Mouse (Mus musculus) ES-E14 (cell line): ENCODE data around the gene Dlgap1. TPM values are rescaled to one million over a fixed set of nuclear protein-coding genes. Genes with fewer than 3 reads are reported as not detected.

Experiments used
- DNase-seq: peaks from one replicate; pipeline ENCODE4 v3.0.0-alpha.2; 2013; ENCODE audit warnings: low read depth, low spot score
- H3K27ac ChIP-seq: 2 replicates; pipeline ENCODE4 v1.5.1; 2012; ENCODE audit warnings: low read depth, mild to moderate bottlenecking, low read length, moderate library complexity, mixed read lengths; ENCODE audit not compliant: poor library complexity, insufficient read depth, severe bottlenecking
- H3K36me3 ChIP-seq: 2 replicates; pipeline ENCODE4 v1.6.1; 2012; ENCODE audit warnings: mild to moderate bottlenecking, low read length, moderate library complexity, mixed read lengths; ENCODE audit not compliant: control insufficient read depth, poor library complexity, insufficient read depth, severe bottlenecking
- H3K4me1 ChIP-seq, 2 experiments: fragments of 150-350 bp in 1 of 2; sonication (generic) in 1 of 2; 2 replicates each; pipeline ENCODE4 v1.6.1; 2012; ENCODE audit warnings: low read length in 2 of 2, mild to moderate bottlenecking in 1 of 2, mixed read lengths in 1 of 2; ENCODE audit not compliant: control insufficient read depth in 2 of 2, insufficient read depth in 2 of 2, poor library complexity in 1 of 2
- H3K4me3 ChIP-seq, 2 experiments: fragments of 150-350 bp in 1 of 2; sonication (generic) in 1 of 2; 2 replicates each; pipeline ENCODE4 v1.5.1; 2012; ENCODE audit warnings: low read length in 2 of 2, low read depth in 1 of 2, mild to moderate bottlenecking in 1 of 2, mixed read lengths in 1 of 2; ENCODE audit not compliant: insufficient read depth in 1 of 2, poor library complexity in 1 of 2, severe bottlenecking in 1 of 2
- H3K9ac ChIP-seq: 2 replicates; pipeline ENCODE4 v1.6.1; 2012; ENCODE audit warnings: low read depth, mild to moderate bottlenecking, low read length, mixed read lengths; ENCODE audit not compliant: poor library complexity, insufficient read depth, severe bottlenecking
- H3K9me3 ChIP-seq: fragments of 150-350 bp; sonication (generic); 2 replicates; pipeline ENCODE4 v1.6.1; 2012; ENCODE audit warnings: low read depth, mild to moderate bottlenecking, low read length; ENCODE audit not compliant: control insufficient read depth, insufficient read depth
- CHD2 ChIP-seq: IDR thresholded peaks from 2 replicates; pipeline ENCODE4 v1.6.1; 2014; ENCODE audit warnings: mild to moderate bottlenecking, low read depth, low read length, inconsistent platforms
- HCFC1 ChIP-seq: IDR thresholded peaks from 2 replicates; pipeline ENCODE4 v1.6.1; 2012; ENCODE audit warnings: low read length, inconsistent platforms, borderline replicate concordance; ENCODE audit not compliant: insufficient read depth
- MAFK ChIP-seq: IDR thresholded peaks from 2 replicates; pipeline ENCODE4 v1.6.1; 2014; ENCODE audit warnings: mild to moderate bottlenecking, low read depth, low read length, inconsistent platforms; ENCODE audit not compliant: insufficient read depth
- ZC3H11A ChIP-seq: IDR thresholded peaks from 2 replicates; pipeline ENCODE4 v1.6.1; 2012; ENCODE audit warnings: low read depth, mild to moderate bottlenecking, inconsistent platforms, low read length, borderline replicate concordance
- ZNF384 ChIP-seq: IDR thresholded peaks from 2 replicates; pipeline ENCODE4 v1.6.1; 2012; ENCODE audit warnings: low read depth, low read length, inconsistent platforms
- in situ Hi-C, 2 experiments: fragments of 600-800 bp; cut with MboI; formaldehyde crosslinking; loops; one replicate each; pipeline ENCODE4 v1.15.1; 2025; ENCODE audit warnings: low sequenced_read_pairs in 2 of 2, inconsistent platforms in 1 of 2; ENCODE audit not compliant: unreplicated experiment in 2 of 2
- total RNA-seq: library from RNA; depleted of rRNA; stranded (reverse); fragments of 300-350 nt; gene quantifications from 2 replicates; pipeline ENCODE4 v1.2.3, GENCODE M21; 2012

Dlgap1 gene
- total RNA-seq, 1 experiment, result 0.94 TPM

- peaks cover 40% of the 10 kb centered on the region for H3K36me3 ChIP-seq
- peak overlapping the region in 1 of 2 experiments; percentile 12; a peak in 2 of 4 replicates for H3K4me3 ChIP-seq
These were observed 876.1 kb downstream of the Dlgap1 start for GRCm38 (mm10) chr17:70844971-70845370.

GRCm38 (mm10) chr17:70845543-70845942 is 876.7 kb downstream of the Dlgap1 start:
- DNase-seq, result no peak
- TF ChIP-seq MAFK (no peak), HCFC1 (no peak), ZC3H11A (no peak), CHD2 (no peak), ZNF384 (no peak)
- H3K36me3 ChIP-seq, result peaks cover 42% of the 10 kb centered on the region
- in situ Hi-C loops, result no loop called here
- H3K4me1 ChIP-seq, result peaks cover 10 to 12% of the 10 kb centered on the region in 2 experiments
- H3K4me3 ChIP-seq, result no peak overlapping the region
- no peak overlapping the region for H3K27ac ChIP-seq
- no peaks in the 10 kb centered on the region for H3K9me3 ChIP-seq
- H3K9ac ChIP-seq, result no peak overlapping the region; the same call in 1 of the 2 replicates

More at GRCm38 (mm10) chr17:70844971-70845370, 876.1 kb downstream of the Dlgap1 start:
- TF ChIP-seq ZNF384 (no peak), MAFK (no peak), ZC3H11A (no peak), HCFC1 (no peak), CHD2 (no peak)
- H3K9ac ChIP-seq, result no peak overlapping the region; the same call in 1 of the 2 replicates
- H3K27ac ChIP-seq, result 0 out of 2 replicates have a peak overlapping the region, but pooled peaks have one; percentile 4
- in situ Hi-C loops, result no loop called here
- DNase-seq, result no peak
- H3K9me3 ChIP-seq, result no peaks in the 10 kb centered on the region
- H3K4me1 ChIP-seq, result peaks cover 10 to 12% of the 10 kb centered on the region in 2 experiments

DNA sequence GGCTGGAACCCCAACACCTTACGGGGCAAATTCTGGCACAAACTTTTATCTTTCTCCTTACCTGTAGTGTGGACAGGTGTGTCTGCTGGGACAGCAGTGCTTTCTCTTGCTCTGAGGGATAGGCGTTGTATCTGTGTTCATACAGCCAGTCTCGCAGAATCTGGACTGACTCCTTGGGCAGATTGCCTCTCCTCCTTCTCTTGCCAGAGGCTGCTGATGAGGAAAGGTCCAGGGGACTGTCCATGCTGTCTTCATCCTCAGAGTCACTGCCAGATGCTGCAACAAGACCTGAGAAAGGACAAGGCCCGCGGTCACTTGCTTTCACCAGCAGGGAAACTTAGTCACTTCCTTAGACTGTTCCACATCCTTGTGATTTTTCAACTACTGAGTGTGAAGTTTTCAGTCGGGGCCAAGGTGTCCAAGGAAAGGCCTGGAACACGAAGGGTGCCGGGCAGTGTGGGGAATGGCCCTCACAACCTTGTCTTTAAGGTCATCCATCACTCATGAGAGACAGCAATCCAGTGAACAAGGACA is 877.3 kb downstream of the Dlgap1 start:
- Histone ChIP-seq H3K36me3 (peaks cover 44% of the 10 kb centered on the region), H3K9me3 (no peaks in the 10 kb centered on the region), H3K27ac (no peak overlapping the region), H3K9ac (no peak overlapping the region), H3K4me3 (peak overlapping the region in 1 of 2 experiments; percentile 1; a peak in 1 of 4 replicates), H3K4me1 (peaks cover 10 to 12% of the 10 kb centered on the region in 2 experiments)
- in situ Hi-C loops, result no loop called here
- no peak for DNase-seq
- no peak for TF ChIP-seq ZNF384
- no peak for TF ChIP-seq MAFK
- TF ChIP-seq ZC3H11A, result no peak
- no peak for TF ChIP-seq HCFC1
- TF ChIP-seq CHD2, result no peak

DNA sequence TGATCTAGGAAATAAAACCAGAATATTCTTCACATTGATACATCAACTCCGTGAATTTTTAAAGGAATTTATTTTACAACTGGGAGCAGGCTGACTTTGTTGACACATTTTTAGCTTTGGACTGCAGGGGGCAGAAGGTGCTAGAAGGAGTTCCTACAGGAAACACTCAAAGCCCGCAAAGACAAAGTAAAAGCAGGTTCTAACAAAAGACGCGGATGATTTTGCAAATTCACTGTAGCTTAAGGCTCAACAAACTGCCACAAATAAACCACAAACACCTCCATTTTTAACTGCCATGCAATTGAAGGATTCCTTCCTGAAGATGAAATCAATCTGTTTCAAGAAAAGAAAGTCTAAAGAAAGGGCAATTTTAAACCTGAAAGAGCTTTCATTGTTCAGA is 878.2 kb downstream of the Dlgap1 start:
- in situ Hi-C loops, result no loop called here
- Histone ChIP-seq H3K9me3 (no peaks in the 10 kb centered on the region), H3K9ac (no peak overlapping the region), H3K4me3 (peak overlapping the region in 1 of 2 experiments; percentile 96; a peak in 1 of 4 replicates), H3K4me1 (peaks cover 10% of the 10 kb centered on the region in 2 experiments), H3K27ac (no peak overlapping the region), H3K36me3 (peaks cover 38% of the 10 kb centered on the region)
- TF ChIP-seq CHD2, result no peak
- no peak for DNase-seq
